Mouse (Mus musculus): ENCODE data around the gene Frs2. TPM values are rescaled to one million over a fixed set of nuclear protein-coding genes. Genes with fewer than 3 reads are reported as not detected.

The Frs2 gene
- polyA plus RNA-seq, 1 experiment: 13.2 TPM

DNA sequence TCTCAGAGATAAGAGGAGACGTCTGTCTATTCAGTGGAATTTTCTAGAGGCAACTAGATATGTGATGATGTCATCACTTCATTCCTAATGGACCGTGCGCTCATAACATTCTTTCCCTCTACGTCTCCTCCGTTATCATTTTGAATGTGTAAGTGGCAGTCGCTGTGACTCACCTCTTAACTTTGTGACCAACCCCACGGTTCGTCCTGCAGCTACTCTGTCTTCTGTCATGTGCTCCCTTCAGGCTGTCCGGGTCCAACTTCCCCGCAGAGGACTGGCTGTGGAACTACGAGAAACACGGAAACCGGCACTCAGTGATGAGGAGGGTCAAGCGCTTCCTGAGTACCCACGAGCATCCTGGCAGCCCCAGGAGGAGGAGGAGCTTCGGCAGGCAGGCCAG lies 124.6 kb downstream of the Frs2 start:
- Histone ChIP-seq H3K36me3 (ENCODE audit: control insufficient read depth, insufficient read depth, low read length) (no peaks in the 10 kb centered on the region), H3K4me3 (ENCODE audit: insufficient read depth, low read depth, low read length) (no peak overlapping the region), H3K4me1 (ENCODE audit: control insufficient read depth, insufficient read depth, low read length) (no peaks in the 10 kb centered on the region), H3K27ac (ENCODE audit: insufficient read depth, low read depth, low read length) (no peak overlapping the region), H3K27me3 (replicated peaks; ENCODE audit: control insufficient read depth, insufficient read depth, low read length) (no peaks in the 10 kb centered on the region)
- 36% methylated on average over 16 of the region's 16 CpGs for WGBS
- no peak for DNase-seq
- TF ChIP-seq CTCF (conservative IDR thresholded peaks at IDR 0.05; ENCODE audit: insufficient read depth, insufficient read length, low read depth, low read length) (no peak), POLR2A (IDR thresholded peaks at IDR 0.05; ENCODE audit: low read depth, low read length) (no peak)

DNA sequence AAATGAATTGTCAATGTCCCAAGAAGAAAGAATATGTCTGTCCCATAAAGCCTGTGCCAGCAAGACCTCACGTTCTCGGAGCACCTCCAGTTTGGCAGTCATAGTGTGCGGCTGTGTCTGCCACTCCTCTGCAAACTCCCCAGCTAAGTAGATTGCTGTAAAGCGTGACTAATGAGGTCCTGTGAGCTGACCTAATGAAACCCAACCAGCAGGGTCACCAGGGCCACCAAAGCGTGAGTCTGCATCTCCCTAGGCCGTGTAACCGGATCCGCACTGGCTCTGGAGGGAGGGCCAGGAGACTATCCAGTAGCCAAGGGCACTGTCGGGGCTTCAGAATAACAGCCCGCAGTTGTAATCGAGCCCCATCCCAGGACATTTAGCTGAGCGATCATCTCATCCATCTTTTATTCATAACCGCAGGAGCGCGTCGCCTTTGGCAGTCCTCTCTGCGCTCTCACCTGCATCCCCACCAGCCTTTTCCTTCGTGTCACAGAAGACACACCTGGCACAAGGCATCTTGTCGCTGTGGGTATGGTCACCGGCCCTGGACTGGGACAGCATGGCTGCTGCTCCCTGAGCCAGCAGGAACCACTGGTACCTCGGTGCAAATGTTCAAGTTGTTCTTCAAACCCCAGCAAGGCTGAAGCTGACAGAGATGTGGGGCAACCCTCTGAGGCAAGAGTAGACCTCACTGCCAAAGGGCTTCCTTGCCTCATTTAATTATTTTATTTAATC lies 127.1 kb downstream of the Frs2 start:
- peak; percentile 77 for DNase-seq
- Histone ChIP-seq H3K4me1 (ENCODE audit: control insufficient read depth, insufficient read depth, low read length) (no peaks in the 10 kb centered on the region), H3K4me3 (ENCODE audit: insufficient read depth, low read depth, low read length) (no peak overlapping the region), H3K27me3 (replicated peaks; ENCODE audit: control insufficient read depth, insufficient read depth, low read length) (no peaks in the 10 kb centered on the region), H3K36me3 (ENCODE audit: control insufficient read depth, insufficient read depth, low read length) (no peaks in the 10 kb centered on the region), H3K27ac (ENCODE audit: insufficient read depth, low read depth, low read length) (no peak overlapping the region)
- 18% methylated on average over 21 of the region's 21 CpGs for WGBS
- TF ChIP-seq POLR2A (IDR thresholded peaks at IDR 0.05; ENCODE audit: low read depth, low read length): no peak
- no peak for TF ChIP-seq CTCF (conservative IDR thresholded peaks at IDR 0.05; ENCODE audit: insufficient read depth, insufficient read length, low read depth, low read length)

Other genes starting within 250 kb of the Frs2 start
- gene Rab3ip, start 197.8 kb downstream of the Frs2 start, polyA plus RNA-seq (2012; rRNA removed): 641 and 892 TPM in 2 replicates
- gene Gm10271, start 175.9 kb downstream of the Frs2 start, polyA plus RNA-seq (2012; rRNA removed): not detected in 2 replicates
- 0.97 and 1.1 TPM in 2 replicates for gene Best3, start 162.2 kb downstream of the Frs2 start, polyA plus RNA-seq (2012; rRNA removed)
- gene Lrrc10, start 103.2 kb downstream of the Frs2 start, polyA plus RNA-seq (2012; rRNA removed): 0.13 TPM in 1 of 2 replicates, not detected in the other
- gene Cct2, start 84.7 kb downstream of the Frs2 start, polyA plus RNA-seq (2012; rRNA removed): 67.1 and 84.6 TPM in 2 replicates
- 18.0 and 21.8 TPM in 2 replicates for gene Yeats4, start 76.0 kb upstream of the Frs2 start, polyA plus RNA-seq (2012; rRNA removed)
- not detected in 2 replicates for gene 9530003J23Rik, start 90.2 kb upstream of the Frs2 start, polyA plus RNA-seq (2012; rRNA removed)
- 42.5 and 101 TPM in 2 replicates for gene Lyz2, start 133.8 kb upstream of the Frs2 start, polyA plus RNA-seq (2012; rRNA removed)
- 1.9 and 6.2 TPM in 2 replicates for gene Lyz1, start 144.3 kb upstream of the Frs2 start, polyA plus RNA-seq (2012; rRNA removed)
- 26.9 and 30.1 TPM in 2 replicates for gene Cpsf6, start 231.5 kb upstream of the Frs2 start, polyA plus RNA-seq (2012; rRNA removed)

Measured in kidney, adult 2 months (tissue).